Mouse (Mus musculus) hindbrain, embryonic 11.5 days (tissue): ENCODE results near the gene Dnaaf5. TPM values are rescaled to one million over a fixed set of nuclear protein-coding genes. Genes with fewer than 3 reads are reported as not detected.

ENCODE experiments used
- ATAC-seq: fragments of 200-750 bp; cut with Nextera tagmentation; 2 replicates; pipeline ENCODE4 v1.8.0; 2017; ENCODE audit warnings: mild to moderate bottlenecking, moderate TSS enrichment, moderate library complexity; ENCODE audit not compliant: low FRiP score
- DNase-seq: peaks from one replicate; pipeline ENCODE4 v3.0.0-alpha.2; 2015; ENCODE audit warnings: low spot score
- H3K27ac ChIP-seq: fragments of 300-500 bp; sonication (generic); 2 replicates; pipeline ENCODE4 v1.5.1; 2014; ENCODE audit warnings: mild to moderate bottlenecking, low read depth, low read length
- H3K27me3 ChIP-seq: fragments of 300-500 bp; sonication (generic); 2 replicates; pipeline ENCODE4 v1.6.1; 2014; ENCODE audit warnings: mild to moderate bottlenecking, low read length, moderate library complexity, mixed read lengths; ENCODE audit not compliant: control insufficient read depth, insufficient read depth
- H3K36me3 ChIP-seq: fragments of 300-500 bp; sonication (generic); 2 replicates; pipeline ENCODE4 v1.6.1; 2014; ENCODE audit warnings: mild to moderate bottlenecking, low read length, moderate library complexity, mixed read lengths; ENCODE audit not compliant: control insufficient read depth, insufficient read depth
- H3K4me1 ChIP-seq: fragments of 300-500 bp; sonication (generic); replicated peaks from 2 replicates; pipeline ENCODE4 v1.6.1; 2014; ENCODE audit warnings: low read length, mixed read lengths; ENCODE audit not compliant: control insufficient read depth, insufficient read depth
- H3K4me2 ChIP-seq: fragments of 300-500 bp; sonication (generic); replicated peaks from 2 replicates; pipeline ENCODE4 v1.6.1; 2014; ENCODE audit warnings: mild to moderate bottlenecking, low read depth, low read length
- H3K4me3 ChIP-seq: fragments of 300-500 bp; sonication (generic); 2 replicates; pipeline ENCODE4 v1.5.1; 2014; ENCODE audit warnings: low read depth, low read length
- H3K9ac ChIP-seq: fragments of 300-500 bp; sonication (generic); 2 replicates; pipeline ENCODE4 v1.6.1; 2014; ENCODE audit warnings: low read depth, low read length
- H3K9me3 ChIP-seq: fragments of 300-500 bp; sonication (generic); 2 replicates; pipeline ENCODE4 v1.6.1; 2016; ENCODE audit warnings: low read length; ENCODE audit not compliant: control insufficient read depth
- WGBS: fragments of 180-500 bp; shearing (Covaris S2); extraction: QIAGEN DNeasy Blood & Tissue Kit; methylation state at CpG from one replicate; pipeline ENCODE4 v1.1.7; 2014; 5-methylcytosine and 5-hydroxymethylcytosine counted together
- polyA plus RNA-seq: library from polyadenylated mRNA; unstranded; fragments of >200 nt; fragmentation: Nextera tagmentation; extraction: Ambion mirVana; gene quantifications from 2 replicates; pipeline ENCODE4 v1.2.1, GENCODE M21; 2014

Gene Dnaaf5
- polyA plus RNA-seq, 1 experiment from 2014 or later, result 5.3 TPM

GRCm38 (mm10) chr5:139147178-139148078, 2.6 kb upstream of the Dnaaf5 start:
- Histone ChIP-seq H3K36me3 (no peaks in the 10 kb centered on the region), H3K4me3 (no peak overlapping the region), H3K9me3 (no peaks in the 10 kb centered on the region), H3K27ac (no peak overlapping the region), H3K9ac (no peak overlapping the region), H3K4me2 (no peak overlapping the region), H3K4me1 (peaks cover 3% of the 10 kb centered on the region; the same call in 1 of the 2 replicates), H3K27me3 (no peaks in the 10 kb centered on the region)
- no peak for DNase-seq
- WGBS, result 92% methylated on average over 14 of the region's 14 CpGs
- ATAC-seq, result no peak

- ATAC-seq, result peak; percentile 68
- no peaks in the 10 kb centered on the region for H3K27me3 ChIP-seq
Observed at GRCm38 (mm10) chr5:139149006-139149672, 884 bp upstream of the Dnaaf5 start.

GRCm38 (mm10) chr5:139150603-139151031, 594 bp downstream of the Dnaaf5 start:
- H3K27ac ChIP-seq, result no peak overlapping the region
- DNase-seq, result no peak
- peak overlapping the region; percentile 75 for H3K9ac ChIP-seq
- peaks cover 3% of the 10 kb centered on the region; the same call in 1 of the 2 replicates for H3K36me3 ChIP-seq
- peaks cover 3% of the 10 kb centered on the region; the same call in 1 of the 2 replicates for H3K4me1 ChIP-seq
- H3K9me3 ChIP-seq, result no peaks in the 10 kb centered on the region
- ATAC-seq, result no peak
- under 1% methylated on average over 39 of the region's 45 CpGs for WGBS
- peak overlapping the region; percentile 89 for H3K4me3 ChIP-seq
- H3K27me3 ChIP-seq, result no peaks in the 10 kb centered on the region
- H3K4me2 ChIP-seq, result peak overlapping the region; percentile 96

More at GRCm38 (mm10) chr5:139149006-139149672, 884 bp upstream of the Dnaaf5 start:
- Histone ChIP-seq H3K27ac (no peak overlapping the region; the same call in 1 of the 2 replicates), H3K9me3 (no peaks in the 10 kb centered on the region), H3K4me3 (peak overlapping the region; percentile 89), H3K36me3 (peaks cover 3% of the 10 kb centered on the region; the same call in 1 of the 2 replicates), H3K4me1 (peaks cover 3% of the 10 kb centered on the region; the same call in 1 of the 2 replicates), H3K4me2 (peak overlapping the region; percentile 41), H3K9ac (no peak overlapping the region; the same call in 1 of the 2 replicates)
- WGBS, result 27% methylated on average over 11 of the region's 11 CpGs
- no peak for DNase-seq

GRCm38 (mm10) chr5:139160899-139161298, 10.9 kb downstream of the Dnaaf5 start:
- H3K27ac ChIP-seq, result no peak overlapping the region
- no peak overlapping the region for H3K9ac ChIP-seq
- H3K9me3 ChIP-seq, result no peaks in the 10 kb centered on the region
- no peaks in the 10 kb centered on the region for H3K27me3 ChIP-seq
- ATAC-seq (no peak), DNase-seq (no peak)
- WGBS, result 88% methylated on average over 8 of the region's 8 CpGs
- H3K4me2 ChIP-seq, result no peak overlapping the region
- H3K4me3 ChIP-seq, result no peak overlapping the region
- H3K36me3 ChIP-seq, result no peaks in the 10 kb centered on the region
- H3K4me1 ChIP-seq, result no peaks in the 10 kb centered on the region

- Histone ChIP-seq H3K27ac (no peak overlapping the region), H3K9ac (no peak overlapping the region), H3K9me3 (no peaks in the 10 kb centered on the region), H3K4me3 (no peak overlapping the region), H3K27me3 (no peaks in the 10 kb centered on the region), H3K4me1 (no peaks in the 10 kb centered on the region), H3K36me3 (no peaks in the 10 kb centered on the region), H3K4me2 (no peak overlapping the region)
- DNase-seq (no peak), ATAC-seq (no peak)
- WGBS, result 90% methylated on average over 10 of the region's 10 CpGs
Observed at GRCm38 (mm10) chr5:139161632-139162031, 11.6 kb downstream of the Dnaaf5 start.

GRCm38 (mm10) chr5:139166781-139167361, 16.8 kb downstream of the Dnaaf5 start:
- H3K9me3 ChIP-seq, result no peaks in the 10 kb centered on the region
- no peak overlapping the region for H3K27ac ChIP-seq
- no peak overlapping the region for H3K9ac ChIP-seq
- no peak overlapping the region for H3K4me2 ChIP-seq
- H3K4me1 ChIP-seq, result no peaks in the 10 kb centered on the region
- H3K36me3 ChIP-seq, result 0 out of 2 replicates have a peak, but pooled peaks cover 6% of the 10 kb centered on the region
- no peaks in the 10 kb centered on the region for H3K27me3 ChIP-seq
- 93% methylated on average over 6 of the region's 6 CpGs for WGBS
- DNase-seq, result no peak
- no peak for ATAC-seq
- no peak overlapping the region for H3K4me3 ChIP-seq

- Histone ChIP-seq H3K36me3 (peaks cover 10% of the 10 kb centered on the region; the same call in 1 of the 2 replicates), H3K27ac (no peak overlapping the region), H3K9ac (no peak overlapping the region), H3K27me3 (no peaks in the 10 kb centered on the region), H3K4me1 (no peaks in the 10 kb centered on the region), H3K4me3 (no peak overlapping the region), H3K9me3 (no peaks in the 10 kb centered on the region), H3K4me2 (no peak overlapping the region)
- 81% methylated on average over 1 of the region's 1 CpGs for WGBS
- no peak for ATAC-seq
- no peak for DNase-seq
Observed at GRCm38 (mm10) chr5:139167548-139167947, 17.5 kb downstream of the Dnaaf5 start.

- Histone ChIP-seq H3K9ac (no peak overlapping the region), H3K27ac (no peak overlapping the region), H3K4me3 (no peak overlapping the region), H3K36me3 (peaks cover 11% of the 10 kb centered on the region), H3K4me2 (no peak overlapping the region), H3K4me1 (no peaks in the 10 kb centered on the region), H3K27me3 (no peaks in the 10 kb centered on the region), H3K9me3 (no peaks in the 10 kb centered on the region)
- ATAC-seq, result no peak
- no peak for DNase-seq
- WGBS, result 91% methylated on average over 4 of the region's 4 CpGs
Observed at GRCm38 (mm10) chr5:139171929-139172328, 21.9 kb downstream of the Dnaaf5 start.
